Mouse (Mus musculus): ENCODE data around the gene Itga9. TPM values are rescaled to one million over a fixed set of nuclear protein-coding genes. Genes with fewer than 3 reads are reported as not detected.

Itga9 gene
- total RNA-seq, 2 experiments from 2014 or later, result 4.5 to 6.8 TPM

DNA sequence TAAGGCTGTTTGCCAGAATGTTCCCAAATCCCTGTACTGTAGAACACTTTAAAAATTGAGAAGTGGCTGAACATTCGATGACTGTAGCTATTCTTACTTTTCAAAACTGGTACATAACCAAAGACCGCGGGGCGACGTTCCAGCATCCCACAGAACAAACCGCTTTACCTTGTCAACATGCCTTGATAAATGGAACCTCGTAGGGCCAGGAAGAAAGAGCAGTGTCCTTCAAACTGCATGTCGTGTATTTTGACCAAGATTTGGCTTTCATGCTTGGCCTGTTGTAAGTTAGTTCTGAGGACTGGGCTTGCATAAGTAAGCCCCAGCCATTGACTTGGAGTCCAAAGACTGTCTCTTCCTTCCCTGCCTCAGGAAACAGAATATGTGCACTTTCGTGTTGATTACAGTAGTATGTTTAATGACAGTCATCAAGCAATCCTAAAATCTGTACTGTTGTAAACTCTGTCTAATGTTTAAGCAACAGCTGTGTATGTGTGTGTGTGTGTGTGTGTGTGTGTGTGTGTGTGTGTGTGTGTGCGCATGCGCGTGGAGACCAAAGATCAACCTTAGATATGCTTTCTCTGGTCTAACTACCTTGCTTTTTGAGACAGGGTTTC lies 334.2 kb downstream of the Itga9 start:
- DNase-seq (ENCODE audit: low spot score in 2 of 2), result no peak

- no peak for DNase-seq (ENCODE audit: low spot score in 2 of 2)
Measured at GRCm38 (mm10) chr9:118942030-118942429, 335.5 kb downstream of the Itga9 start.

DNA sequence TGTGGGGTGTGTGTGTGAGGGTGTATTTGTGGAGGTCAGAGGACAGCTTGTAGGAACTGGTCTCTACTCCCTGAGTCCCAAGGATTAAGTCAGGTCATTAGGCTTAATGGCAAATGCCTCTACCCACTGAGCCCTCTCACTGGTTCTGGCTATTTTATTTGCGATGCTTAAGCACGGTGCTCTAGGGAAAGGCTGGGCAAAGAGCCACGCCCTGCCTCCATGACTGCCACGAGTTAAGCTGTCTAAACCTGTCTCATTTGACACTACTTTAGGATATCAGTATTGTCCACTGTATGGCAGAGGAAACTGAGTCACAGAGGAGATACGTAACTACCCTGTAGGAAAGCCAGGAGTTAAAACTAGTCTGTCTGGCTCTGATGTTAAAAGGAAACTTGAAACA lies 337.5 kb downstream of the Itga9 start:
- no peak for DNase-seq (ENCODE audit: low spot score in 2 of 2)

GRCm38 (mm10) chr9:118944388-118944787 lies 337.9 kb downstream of the Itga9 start:
- DNase-seq (ENCODE audit: low spot score in 2 of 2), result no peak

- DNase-seq (ENCODE audit: low spot score in 2 of 2), result no peak
Measured at GRCm38 (mm10) chr9:118948486-118948885, 342.0 kb downstream of the Itga9 start.

- DNase-seq (ENCODE audit: low spot score in 2 of 2), result no peak
Measured at GRCm38 (mm10) chr9:118949124-118949523, 342.6 kb downstream of the Itga9 start.

GRCm38 (mm10) chr9:118949654-118950053 lies 343.2 kb downstream of the Itga9 start:
- no peak for DNase-seq (ENCODE audit: low spot score in 2 of 2)

DNA sequence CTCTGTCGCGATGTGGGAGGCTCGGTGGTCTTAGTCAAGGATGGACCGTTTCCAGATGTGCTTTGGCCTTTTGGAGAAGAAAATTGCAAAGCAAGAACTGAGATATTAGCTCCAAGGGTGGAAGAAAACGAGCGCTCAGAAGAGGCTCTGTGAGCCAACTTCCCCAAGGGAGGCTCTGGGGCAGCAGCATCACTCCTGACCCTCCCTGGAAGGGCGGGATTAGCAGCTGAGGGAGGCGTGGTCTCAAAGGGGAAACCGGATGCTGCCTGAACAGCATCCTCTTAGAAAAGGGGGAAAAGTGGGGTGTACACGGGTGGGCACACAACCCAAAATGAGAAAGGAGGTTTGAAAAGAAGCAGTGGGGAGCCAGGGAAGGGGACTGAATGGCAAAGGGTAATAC lies 343.6 kb downstream of the Itga9 start:
- no peak for DNase-seq (ENCODE audit: low spot score in 2 of 2)

Other genes with a start within 250 kb of the Itga9 start
- 1 to 10 TPM; 5.2 to 6.1 TPM for gene Eomes, start 128.5 kb upstream of the Itga9 start, total RNA-seq (2021)
- gene Golga4, start 100.4 kb upstream of the Itga9 start, total RNA-seq (2021), result 10 to 100 TPM; 67.3 to 76.7 TPM

Measured in layer of hippocampus, postnatal 10 days (tissue).